Mouse (Mus musculus) MEL (cell line): ENCODE measurements around the gene Zmynd12.

Experiments used
- CTCF ChIP-seq, 3 experiments: IDR thresholded peaks in 2 of 3; conservative IDR thresholded peaks in 1 of 3; 2 replicates each; pipeline ENCODE4 v1.5.1; 2011 to 2012; ENCODE audit warnings: low read length in 3 of 3, low read depth in 2 of 3, mild to moderate bottlenecking in 2 of 3, improper control_type of control experiment in 1 of 3, inconsistent platforms in 1 of 3, mixed read lengths in 1 of 3, moderate library complexity in 1 of 3; ENCODE audit not compliant: control insufficient read depth in 1 of 3, insufficient read depth in 1 of 3, poor library complexity in 1 of 3, severe bottlenecking in 1 of 3
- E2F4 ChIP-seq: IDR thresholded peaks from 2 replicates; pipeline ENCODE4 v1.6.1; 2011; ENCODE audit warnings: low read depth, low read length, improper control_type of control experiment, borderline replicate concordance
- EP300 ChIP-seq, 2 experiments: IDR thresholded peaks; 2 replicates each; pipeline ENCODE4 v1.6.1; 2011; ENCODE audit warnings: improper control_type of control experiment in 2 of 2, low read length in 2 of 2, low read depth in 1 of 2, mild to moderate bottlenecking in 1 of 2
- GABPA ChIP-seq: IDR thresholded peaks from 2 replicates; pipeline ENCODE4 v1.6.1; 2012; ENCODE audit warnings: low read depth, mild to moderate bottlenecking, inconsistent platforms, low read length, improper control_type of control experiment, moderate library complexity
- GATA1 ChIP-seq: IDR thresholded peaks from 2 replicates; pipeline ENCODE4 v1.6.1; 2011; ENCODE audit warnings: low read depth, low read length, improper control_type of control experiment
- MEF2A ChIP-seq: IDR thresholded peaks from 2 replicates; pipeline ENCODE4 v1.6.1; 2014; ENCODE audit warnings: low read depth, mild to moderate bottlenecking, inconsistent platforms, low read length, improper control_type of control experiment; ENCODE audit not compliant: poor library complexity, insufficient replicate concordance, severe bottlenecking; ENCODE audit errors: extremely low read depth
- MXI1 ChIP-seq: IDR thresholded peaks from 2 replicates; pipeline ENCODE4 v1.6.1; 2011; ENCODE audit warnings: mild to moderate bottlenecking, low read depth, low read length, improper control_type of control experiment
- POLR2A ChIP-seq, 2 experiments: IDR thresholded peaks; 2 replicates each; pipeline ENCODE4 v1.6.1; 2011 to 2012; ENCODE audit warnings: low read length in 2 of 2, mild to moderate bottlenecking in 2 of 2, control low read depth in 1 of 2, improper control_type of control experiment in 1 of 2, low read depth in 1 of 2, moderate library complexity in 1 of 2; ENCODE audit not compliant: control insufficient read depth in 1 of 2, insufficient read depth in 1 of 2, poor library complexity in 1 of 2
- TAL1 ChIP-seq: IDR thresholded peaks from 2 replicates; pipeline ENCODE4 v1.6.1; 2012; ENCODE audit warnings: mild to moderate bottlenecking, inconsistent platforms, low read length, moderate library complexity, mixed read lengths
- TBP ChIP-seq: IDR thresholded peaks from 2 replicates; pipeline ENCODE4 v1.8.0; 2011; ENCODE audit warnings: low read depth, low read length, improper control_type of control experiment
- UBTF ChIP-seq: IDR thresholded peaks from 2 replicates; pipeline ENCODE4 v1.6.1; 2012; ENCODE audit warnings: low read depth, mild to moderate bottlenecking, inconsistent platforms, low read length, improper control_type of control experiment, moderate library complexity, borderline replicate concordance; ENCODE audit not compliant: insufficient read depth
- USF1 ChIP-seq: IDR thresholded peaks from 2 replicates; pipeline ENCODE4 v1.6.1; 2014; ENCODE audit warnings: low read depth, mild to moderate bottlenecking, inconsistent platforms, low read length, improper control_type of control experiment, moderate library complexity
- USF2 ChIP-seq, 2 experiments: IDR thresholded peaks; 2 replicates each; pipeline ENCODE4 v1.6.1; 2011 to 2012; ENCODE audit warnings: improper control_type of control experiment in 2 of 2, low read length in 2 of 2, borderline replicate concordance in 1 of 2, inconsistent platforms in 1 of 2, low read depth in 1 of 2, mild to moderate bottlenecking in 1 of 2; ENCODE audit not compliant: insufficient read depth in 1 of 2
- ZKSCAN1 ChIP-seq: IDR thresholded peaks from 2 replicates; pipeline ENCODE4 v1.6.1; 2012; ENCODE audit warnings: low read depth, mild to moderate bottlenecking, inconsistent platforms, low read length, improper control_type of control experiment, moderate library complexity

- no peak for TF ChIP-seq POLR2A (IDR thresholded peaks at IDR 0.05; ENCODE audit: control insufficient read depth in 1 of 2, insufficient read depth in 1 of 2, low read depth in 1 of 2, low read length in 2 of 2, poor library complexity in 1 of 2)
- no peak for TF ChIP-seq GATA1
- no peak for TF ChIP-seq USF1
- no peak for TF ChIP-seq CTCF (IDR thresholded peaks at IDR 0.05 in 2 of 3, conservative IDR thresholded peaks at IDR 0.05 in 1 of 3; ENCODE audit: control insufficient read depth in 1 of 3, insufficient read depth in 1 of 3, low read depth in 2 of 3, low read length in 3 of 3, poor library complexity in 1 of 3, severe bottlenecking in 1 of 3)
- no peak for TF ChIP-seq E2F4
- no peak for TF ChIP-seq MXI1
- TF ChIP-seq TAL1: no peak
- no peak for TF ChIP-seq USF2 (IDR thresholded peaks at IDR 0.05; ENCODE audit: borderline replicate concordance in 1 of 2, insufficient read depth in 1 of 2, low read depth in 1 of 2, low read length in 2 of 2)
- TF ChIP-seq GABPA: no peak
- TF ChIP-seq EP300 (IDR thresholded peaks at IDR 0.05; ENCODE audit: low read depth in 1 of 2, low read length in 2 of 2): no peak
- no peak for TF ChIP-seq ZKSCAN1
- no peak for TF ChIP-seq TBP
- TF ChIP-seq UBTF: no peak
- TF ChIP-seq MEF2A: no peak
Observed at GRCm38 (mm10) chr4:119460728-119461141, 38.1 kb downstream of the Zmynd12 start.
